Mouse (Mus musculus) embryo, embryonic 9.5 days (tissue): ENCODE measurements around the gene Ghdc.
"Not testable (repeated sequence)": the region's sequence is repeated elsewhere in the genome, so short reads cannot be mapped to it uniquely, and the experiment has no call there.

Experiments
- DNase-seq: peaks from one replicate; pipeline ENCODE4 v3.0.0-alpha.2; 2017; ENCODE audit errors: extremely low spot score

The Ghdc gene

GRCm38 (mm10) chr11:100770646-100771408, at the start of gene Ghdc:
TSS of gene Ghdc (minus strand) at chr11:100770957.
- peak; percentile 63 for DNase-seq

GRCm38 (mm10) chr11:100820047-100820446, 49.3 kb upstream of the Ghdc start:
- no peak for DNase-seq

- DNase-seq = no peak
Observed at GRCm38 (mm10) chr11:100819626-100820025, 48.9 kb upstream of the Ghdc start.

GRCm38 (mm10) chr11:100819048-100819447, 48.3 kb upstream of the Ghdc start:
- no peak for DNase-seq

GRCm38 (mm10) chr11:100818359-100819012, 47.7 kb upstream of the Ghdc start:
- DNase-seq = no peak

GRCm38 (mm10) chr11:100817311-100817710, 46.6 kb upstream of the Ghdc start:
- DNase-seq = no peak

GRCm38 (mm10) chr11:100816801-100817200, 46.0 kb upstream of the Ghdc start:
- DNase-seq = no peak

GRCm38 (mm10) chr11:100816342-100816741, 45.6 kb upstream of the Ghdc start:
- no peak for DNase-seq

GRCm38 (mm10) chr11:100814498-100814897, 43.7 kb upstream of the Ghdc start:
- no peak for DNase-seq

GRCm38 (mm10) chr11:100811132-100811531, 40.4 kb upstream of the Ghdc start:
- no peak for DNase-seq

- DNase-seq = no peak
Observed at GRCm38 (mm10) chr11:100810516-100810915, 39.8 kb upstream of the Ghdc start.

GRCm38 (mm10) chr11:100806380-100807305, 35.9 kb upstream of the Ghdc start:
- DNase-seq = no peak

GRCm38 (mm10) chr11:100805535-100805934, 34.8 kb upstream of the Ghdc start:
- no peak for DNase-seq

GRCm38 (mm10) chr11:100804409-100804808, 33.7 kb upstream of the Ghdc start:
- DNase-seq = no peak

- no peak for DNase-seq
Observed at GRCm38 (mm10) chr11:100799426-100799825, 28.7 kb upstream of the Ghdc start.

- no peak for DNase-seq
Observed at GRCm38 (mm10) chr11:100796585-100796984, 25.8 kb upstream of the Ghdc start.

- DNase-seq = no peak
Observed at GRCm38 (mm10) chr11:100795386-100795785, 24.6 kb upstream of the Ghdc start.

- no peak for DNase-seq
Observed at GRCm38 (mm10) chr11:100791457-100792049, 20.8 kb upstream of the Ghdc start.

- DNase-seq = not testable (repeated sequence)
Observed at GRCm38 (mm10) chr11:100790644-100791043, 19.9 kb upstream of the Ghdc start.

GRCm38 (mm10) chr11:100789702-100790101, 18.9 kb upstream of the Ghdc start:
- DNase-seq = no peak

- no peak for DNase-seq
Observed at GRCm38 (mm10) chr11:100785774-100786173, 15.0 kb upstream of the Ghdc start.

GRCm38 (mm10) chr11:100784286-100784685, 13.5 kb upstream of the Ghdc start:
- DNase-seq = no peak
